Mouse (Mus musculus) lung, postnatal 0 days (tissue): ENCODE measurements around the gene Cdc14b. TPM values are rescaled to one million over a fixed set of nuclear protein-coding genes. Genes with fewer than 3 reads are reported as not detected.

Source experiments
- ATAC-seq: fragments of 200-750 bp; cut with Nextera tagmentation; 2 replicates; pipeline ENCODE4 v1.8.0; 2017; ENCODE audit warnings: moderate library complexity
- DNase-seq: peaks from one replicate; pipeline ENCODE4 v3.0.0-alpha.2; 2016; ENCODE audit warnings: low spot score
- H3K27ac ChIP-seq: fragments of 300-500 bp; sonication (generic); 2 replicates; pipeline ENCODE4 v1.5.1; 2014; ENCODE audit warnings: antibody characterized with exemption, mild to moderate bottlenecking, low read length, mixed read lengths
- H3K27me3 ChIP-seq: fragments of 300-500 bp; sonication (generic); replicated peaks from 2 replicates; pipeline ENCODE4 v1.6.1; 2014; ENCODE audit warnings: low read length, mixed read lengths; ENCODE audit not compliant: insufficient read depth
- H3K36me3 ChIP-seq: fragments of 300-500 bp; sonication (generic); 2 replicates; pipeline ENCODE4 v1.6.1; 2014; ENCODE audit warnings: low read length, mixed read lengths; ENCODE audit not compliant: insufficient read depth
- H3K4me1 ChIP-seq: fragments of 300-500 bp; sonication (generic); 2 replicates; pipeline ENCODE4 v1.6.1; 2014; ENCODE audit warnings: antibody characterized with exemption, low read depth, low read length, mixed read lengths; ENCODE audit not compliant: insufficient read depth
- H3K4me2 ChIP-seq: fragments of 300-500 bp; sonication (generic); replicated peaks from 2 replicates; pipeline ENCODE4 v1.6.1; 2014; ENCODE audit warnings: low read depth, mild to moderate bottlenecking, low read length, moderate library complexity, mixed read lengths
- H3K4me3 ChIP-seq: fragments of 300-500 bp; sonication (generic); 2 replicates; pipeline ENCODE4 v1.5.1; 2014; ENCODE audit warnings: low read depth, low read length
- H3K9ac ChIP-seq: fragments of 300-500 bp; sonication (generic); replicated peaks from 2 replicates; pipeline ENCODE4 v1.6.1; 2014; ENCODE audit warnings: low read depth, mild to moderate bottlenecking
- H3K9me3 ChIP-seq: fragments of 300-500 bp; sonication (generic); 2 replicates; pipeline ENCODE4 v1.6.1; 2016; ENCODE audit warnings: low read length, mixed read lengths
- CTCF ChIP-seq: IDR thresholded peaks from 2 replicates; pipeline ENCODE4 v1.5.1; 2016; ENCODE audit warnings: antibody characterized with exemption, mild to moderate bottlenecking
- EP300 ChIP-seq: IDR thresholded peaks from 2 replicates; pipeline ENCODE4 v1.6.1; 2016; ENCODE audit warnings: antibody characterized with exemption, mild to moderate bottlenecking, control low read depth
- WGBS: fragments of 180-500 bp; shearing (Covaris S2); extraction: QIAGEN DNeasy Blood & Tissue Kit; methylation state at CpG from one replicate; pipeline ENCODE4 v1.1.7; 2014; 5-methylcytosine and 5-hydroxymethylcytosine counted together
- polyA plus RNA-seq: library from polyadenylated mRNA; unstranded; fragments of >200 nt; fragmentation: Nextera tagmentation; extraction: Ambion mirVana; gene quantifications from 2 replicates; pipeline ENCODE4 v1.2.1, GENCODE M21; 2015

The Cdc14b gene
- polyA plus RNA-seq, 1 experiment from 2014 or later = 4.7 TPM

DNA sequence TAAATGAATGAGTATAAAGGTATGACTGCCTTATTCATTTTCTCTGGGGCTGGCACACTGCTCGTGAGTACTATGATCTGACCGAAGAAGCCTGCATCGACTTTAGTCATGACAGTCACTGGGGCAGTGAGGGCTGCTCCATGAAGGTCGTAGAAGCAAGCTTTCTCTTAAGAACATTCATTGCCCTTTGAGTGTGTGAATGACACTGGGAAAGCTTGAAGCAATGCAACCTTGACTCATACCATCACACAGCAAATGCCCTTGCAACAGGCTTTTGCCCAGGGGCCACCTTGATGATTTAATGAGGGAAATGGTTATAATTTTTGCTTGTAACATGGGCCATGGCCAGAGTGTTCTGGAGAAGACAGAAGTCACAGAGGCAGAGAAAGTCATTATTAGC, 88.6 kb downstream of the Cdc14b start:
- no peak overlapping the region for H3K27ac ChIP-seq

DNA sequence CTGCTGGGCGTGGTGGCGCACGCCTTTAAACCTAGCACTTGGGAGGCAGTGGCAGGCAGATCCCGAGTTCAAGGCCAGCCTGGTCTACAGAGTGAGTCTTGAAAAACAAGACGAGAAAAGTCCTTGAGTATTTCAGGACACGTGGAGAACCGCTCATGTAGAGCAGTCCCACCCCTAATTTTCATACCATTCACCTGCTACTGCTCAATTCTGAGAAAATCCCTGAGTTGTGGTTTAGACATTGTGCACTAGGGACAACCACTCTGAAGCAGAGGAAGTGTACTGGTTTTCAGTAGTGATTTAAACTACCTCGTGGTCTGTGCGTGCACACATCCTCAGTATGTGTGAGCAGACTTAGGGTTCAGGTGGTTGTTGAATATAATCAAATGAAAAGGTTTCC, 89.5 kb downstream of the Cdc14b start:
- no peak for TF ChIP-seq EP300
- no peak for TF ChIP-seq CTCF
- Histone ChIP-seq H3K4me3 (no peak overlapping the region), H3K27me3 (no peaks in the 10 kb centered on the region), H3K9me3 (no peaks in the 10 kb centered on the region), H3K9ac (no peak overlapping the region), H3K27ac (no peak overlapping the region), H3K36me3 (no peaks in the 10 kb centered on the region), H3K4me2 (no peak overlapping the region), H3K4me1 (no peaks in the 10 kb centered on the region)
- ATAC-seq = no peak
- no peak for DNase-seq
- WGBS = 87% methylated on average over 9 of the region's 9 CpGs

More for the DNA sequence above, 88.6 kb downstream of the Cdc14b start:
- Histone ChIP-seq H3K4me2 (no peak overlapping the region), H3K27me3 (no peaks in the 10 kb centered on the region), H3K4me3 (no peak overlapping the region), H3K4me1 (no peaks in the 10 kb centered on the region), H3K9ac (no peak overlapping the region), H3K36me3 (no peaks in the 10 kb centered on the region), H3K9me3 (no peaks in the 10 kb centered on the region)
- WGBS = 92% methylated on average over 4 of the region's 4 CpGs
- TF ChIP-seq CTCF (no peak), EP300 (no peak)
- no peak for DNase-seq
- ATAC-seq = no peak

DNA sequence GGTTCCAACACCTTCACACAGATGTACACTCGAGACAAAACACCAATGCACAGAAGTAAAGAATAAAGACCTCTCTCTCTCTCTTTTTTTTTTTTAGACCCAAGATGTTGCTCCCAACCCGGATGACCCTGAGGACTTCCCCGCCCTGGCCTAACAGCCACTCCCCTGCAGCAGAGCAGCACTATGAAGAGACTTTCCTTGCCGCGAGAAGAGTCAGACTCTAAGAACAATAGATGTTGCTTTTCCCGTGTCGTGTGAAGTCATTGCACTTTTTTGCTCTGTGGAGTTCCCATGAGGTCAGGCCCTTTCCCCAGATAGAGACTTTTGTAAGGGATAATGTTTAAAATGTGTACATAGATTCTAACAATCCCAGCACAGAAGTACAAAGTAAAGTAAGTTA, 89.9 kb downstream of the Cdc14b start:
- TF ChIP-seq EP300 = no peak
- no peak for TF ChIP-seq CTCF
- WGBS = 78% methylated on average over 7 of the region's 7 CpGs
- Histone ChIP-seq H3K9ac (no peak overlapping the region), H3K27me3 (no peaks in the 10 kb centered on the region), H3K4me1 (no peaks in the 10 kb centered on the region), H3K9me3 (no peaks in the 10 kb centered on the region), H3K36me3 (no peaks in the 10 kb centered on the region), H3K4me2 (no peak overlapping the region), H3K27ac (no peak overlapping the region), H3K4me3 (no peak overlapping the region)
- DNase-seq (no peak), ATAC-seq (no peak)

DNA sequence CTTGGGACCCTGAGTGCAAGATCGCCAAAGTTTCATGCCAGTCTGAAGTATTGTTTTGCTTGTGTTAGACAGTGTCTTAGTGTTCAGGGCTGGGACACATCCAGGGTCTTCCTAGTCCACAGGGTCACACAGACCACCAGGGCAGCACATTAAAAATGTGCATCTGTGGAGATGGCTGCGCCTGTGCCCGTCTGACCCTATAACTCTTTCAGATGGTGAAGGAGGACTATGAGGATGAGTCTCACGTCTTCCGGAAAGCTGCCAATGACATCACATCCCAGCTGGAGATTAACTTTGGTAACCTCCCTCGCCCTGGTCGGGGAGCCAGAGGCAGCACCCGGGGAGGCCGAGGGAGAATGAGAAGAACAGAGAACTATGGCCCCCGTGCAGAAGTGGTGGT, 90.7 kb downstream of the Cdc14b start:
- no peak overlapping the region for H3K9ac ChIP-seq
- H3K4me3 ChIP-seq = no peak overlapping the region
- H3K27ac ChIP-seq = no peak overlapping the region
- DNase-seq (no peak), ATAC-seq (no peak)
- H3K27me3 ChIP-seq = no peaks in the 10 kb centered on the region
- no peak overlapping the region for H3K4me2 ChIP-seq
- H3K9me3 ChIP-seq = no peaks in the 10 kb centered on the region
- H3K4me1 ChIP-seq = no peaks in the 10 kb centered on the region
- H3K36me3 ChIP-seq = no peaks in the 10 kb centered on the region
- TF ChIP-seq CTCF (no peak), EP300 (no peak)
- 79% methylated on average over 10 of the region's 10 CpGs for WGBS

DNA sequence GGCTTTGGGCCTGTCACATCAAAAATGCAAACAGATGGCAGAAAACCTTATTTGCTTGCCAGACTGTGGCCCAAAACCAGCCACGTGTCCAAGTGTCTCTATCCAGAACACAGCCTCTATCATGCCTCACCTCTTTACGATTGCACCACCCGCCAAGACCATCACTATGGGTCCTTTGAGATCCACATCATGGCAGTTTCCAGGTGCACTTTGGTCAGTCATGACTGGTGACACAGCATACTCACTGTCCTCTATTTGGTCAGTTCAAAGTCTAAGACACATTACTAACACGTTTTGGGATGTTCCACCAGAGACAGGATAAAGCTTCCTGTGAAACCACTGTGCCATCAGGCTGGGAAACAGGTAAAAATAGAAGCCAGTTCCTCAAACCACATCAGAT, 91.5 kb downstream of the Cdc14b start:
- no peak overlapping the region for H3K27ac ChIP-seq
- no peaks in the 10 kb centered on the region for H3K9me3 ChIP-seq
- no peak overlapping the region for H3K4me3 ChIP-seq
- H3K9ac ChIP-seq = no peak overlapping the region
- H3K4me1 ChIP-seq = no peaks in the 10 kb centered on the region
- ATAC-seq (no peak), DNase-seq (no peak)
- no peaks in the 10 kb centered on the region for H3K36me3 ChIP-seq
- no peak overlapping the region for H3K4me2 ChIP-seq
- H3K27me3 ChIP-seq = no peaks in the 10 kb centered on the region
- 81% methylated on average over 4 of the region's 4 CpGs for WGBS
- no peak for TF ChIP-seq EP300
- no peak for TF ChIP-seq CTCF

DNA sequence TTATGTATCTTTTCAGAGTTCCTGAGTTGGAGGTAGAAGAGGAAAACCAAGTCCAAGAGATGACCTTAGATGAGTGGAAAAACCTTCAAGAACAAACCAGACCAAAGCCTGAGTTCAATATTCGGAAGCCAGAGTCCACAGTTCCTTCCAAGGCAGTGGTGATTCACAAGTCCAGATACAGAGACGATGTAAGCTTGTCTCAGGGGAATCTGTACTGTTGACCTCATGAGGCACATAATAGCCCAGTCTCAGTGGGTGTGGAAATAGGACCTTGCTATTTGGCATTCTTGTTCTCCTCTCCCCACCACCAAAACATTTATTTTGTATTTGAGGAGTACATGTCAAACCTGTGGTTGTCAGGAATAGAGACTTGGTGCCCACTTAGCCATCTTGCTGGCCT, 93.0 kb downstream of the Cdc14b start:
- no peak for ATAC-seq
- H3K36me3 ChIP-seq = no peaks in the 10 kb centered on the region

DNA sequence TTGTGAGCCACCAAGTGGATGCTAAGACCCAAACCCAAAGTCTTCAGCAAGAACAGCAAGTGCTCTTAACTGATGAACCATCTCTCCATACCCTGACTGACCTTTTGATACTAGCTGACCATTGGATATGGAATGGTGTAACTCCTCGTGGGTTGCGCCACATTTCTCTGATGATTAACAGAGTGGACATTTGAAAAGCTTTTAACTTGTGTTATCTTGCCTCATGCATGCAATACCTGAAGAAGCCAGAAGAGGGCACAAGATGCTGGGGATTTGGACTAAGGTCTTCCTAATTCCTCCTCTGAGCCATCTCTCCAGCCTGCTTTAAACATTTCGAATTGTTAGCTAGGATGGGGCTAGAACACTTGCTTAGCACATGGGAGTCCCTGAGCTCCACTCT, 94.2 kb downstream of the Cdc14b start:
- peak; percentile 67 for ATAC-seq
- no peaks in the 10 kb centered on the region for H3K27me3 ChIP-seq
- 0 out of 2 replicates have a peak, but pooled peaks have one; percentile 10 for TF ChIP-seq EP300
- TF ChIP-seq CTCF = peak; percentile 80

More for the DNA sequence above, 93.0 kb downstream of the Cdc14b start:
- H3K27ac ChIP-seq = no peak overlapping the region
- H3K4me3 ChIP-seq = no peak overlapping the region
- H3K4me2 ChIP-seq = no peak overlapping the region
- WGBS = 73% methylated on average over 2 of the region's 2 CpGs
- no peak for TF ChIP-seq CTCF
- TF ChIP-seq EP300 = no peak
- no peaks in the 10 kb centered on the region for H3K9me3 ChIP-seq
- H3K4me1 ChIP-seq = no peaks in the 10 kb centered on the region
- DNase-seq = no peak
- H3K9ac ChIP-seq = no peak overlapping the region
- no peaks in the 10 kb centered on the region for H3K27me3 ChIP-seq

More for the DNA sequence above, 94.2 kb downstream of the Cdc14b start:
- DNase-seq = peak; percentile 66
- H3K4me2 ChIP-seq = no peak overlapping the region
- no peak overlapping the region for H3K9ac ChIP-seq
- H3K4me1 ChIP-seq = no peaks in the 10 kb centered on the region
- H3K9me3 ChIP-seq = no peaks in the 10 kb centered on the region
- H3K4me3 ChIP-seq = no peak overlapping the region
- H3K36me3 ChIP-seq = no peaks in the 10 kb centered on the region
- no peak overlapping the region for H3K27ac ChIP-seq
- WGBS = 76% methylated on average over 3 of the region's 3 CpGs
